Mouse (Mus musculus) thymus, postnatal 4 days (tissue): ENCODE measurements around the gene Sfswap.
A peak's percentile ranks its signal among the peaks of the same experiment; 100 is the strongest.
"Not testable (repeated sequence)": the region's sequence is repeated elsewhere in the genome, so short reads cannot be mapped to it uniquely, and the experiment has no call there.

Experiments used
- DNase-seq: peaks from one replicate; pipeline ENCODE4 v3.0.0; 2021

Sfswap gene

GRCm38 (mm10) chr5:129500722-129501634 lies at the start of gene Sfswap:
Sfswap (plus strand) TSS chr5:129501221.
- peak; percentile 78 for DNase-seq

DNA sequence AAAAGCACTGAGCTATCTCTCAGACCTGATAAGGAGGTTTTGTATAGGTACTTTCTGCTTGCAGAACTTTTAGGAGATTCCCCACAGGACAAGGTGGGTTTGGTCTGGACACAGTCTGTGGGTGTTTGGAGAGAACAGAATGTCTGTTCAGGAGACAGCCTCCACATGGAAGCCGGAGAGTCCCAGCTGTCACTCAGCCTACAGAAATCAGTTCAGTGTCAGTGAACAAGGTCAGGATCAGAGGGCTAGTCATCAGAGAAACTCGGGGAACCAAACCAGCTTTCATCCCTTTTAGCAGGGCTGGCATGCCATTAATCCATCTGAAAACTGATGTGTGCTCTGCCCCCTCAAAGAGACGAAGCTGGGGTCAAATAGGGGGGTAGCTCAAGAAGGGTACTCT lies 48.5 kb upstream of the Sfswap start:
- no peak for DNase-seq

DNA sequence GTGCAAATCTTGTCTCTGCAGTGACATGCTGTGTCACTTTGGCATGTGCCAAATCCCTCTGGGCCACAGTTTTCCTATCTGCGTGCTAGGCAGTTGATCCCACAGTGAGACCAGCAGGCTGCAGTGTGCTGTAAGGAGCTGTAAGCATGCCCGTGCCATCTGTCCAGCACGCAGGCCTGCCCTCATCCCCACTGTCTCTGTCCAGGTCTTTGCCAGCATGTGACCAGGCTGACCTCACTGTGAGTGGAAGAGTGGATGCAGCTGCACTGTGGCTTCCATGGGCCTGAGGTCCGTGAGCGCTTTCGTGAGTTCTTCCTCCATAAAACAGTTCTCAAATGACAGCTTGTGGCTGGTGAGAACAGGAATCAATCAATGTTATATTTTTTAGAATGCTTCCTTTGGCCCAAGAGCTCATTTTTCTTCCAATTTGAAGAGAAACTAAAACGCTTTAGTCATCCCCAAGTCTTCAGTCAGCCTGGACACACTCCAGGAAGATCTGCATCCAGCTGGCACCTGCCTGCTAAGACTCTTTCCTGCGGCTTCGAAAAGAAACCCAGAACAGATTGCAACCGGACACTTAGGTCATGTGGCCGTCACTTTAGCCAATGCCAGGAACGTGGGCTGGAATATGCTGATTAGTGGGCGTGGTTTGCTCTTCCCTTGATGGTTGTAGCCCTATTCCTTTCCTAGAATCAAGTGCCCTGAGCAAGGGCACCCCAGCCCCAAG lies 46.1 kb upstream of the Sfswap start:
- DNase-seq: peak; percentile 10

DNA sequence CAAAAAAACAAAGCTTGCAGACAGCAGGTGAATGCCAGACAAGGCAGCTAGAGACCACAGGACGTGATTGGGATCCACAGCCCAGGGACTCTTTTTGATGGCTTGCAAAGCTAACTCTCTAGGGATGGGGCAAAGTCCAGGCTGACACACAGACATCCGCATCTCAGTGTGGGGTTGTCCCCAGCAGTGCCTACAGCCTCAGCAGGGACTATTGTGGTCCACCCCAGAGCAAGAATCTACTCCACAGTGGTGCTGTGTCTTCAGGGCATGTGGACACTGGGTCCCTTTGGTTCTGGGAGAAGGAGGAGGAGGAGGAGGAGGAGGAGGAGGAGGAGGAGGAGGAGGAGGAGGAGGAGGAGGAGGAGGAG lies 45.5 kb upstream of the Sfswap start:
- no peak for DNase-seq

- peak; percentile 12 for DNase-seq
These were observed 44.4 kb upstream of the Sfswap start for GRCm38 (mm10) chr5:129456579-129457140.

DNA sequence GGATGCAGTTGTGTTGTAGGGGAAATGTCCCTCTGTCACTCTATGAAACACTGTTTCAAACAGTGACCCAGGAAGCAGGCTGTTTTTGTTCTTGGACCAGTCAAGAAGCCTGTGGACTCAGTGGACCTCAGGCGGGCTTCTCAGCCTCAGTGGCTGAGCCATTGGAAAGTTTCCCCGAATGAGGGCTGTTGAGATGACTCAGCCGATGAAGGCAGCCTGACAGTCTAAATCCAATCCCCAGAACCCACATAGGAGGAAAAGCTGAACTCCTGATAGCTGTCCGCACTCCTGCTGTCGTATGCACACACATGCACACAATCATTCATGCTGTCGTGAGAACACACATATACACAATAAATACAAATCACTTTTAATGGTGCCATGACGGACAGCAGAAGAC lies 42.9 kb upstream of the Sfswap start:
- no peak for DNase-seq

DNA sequence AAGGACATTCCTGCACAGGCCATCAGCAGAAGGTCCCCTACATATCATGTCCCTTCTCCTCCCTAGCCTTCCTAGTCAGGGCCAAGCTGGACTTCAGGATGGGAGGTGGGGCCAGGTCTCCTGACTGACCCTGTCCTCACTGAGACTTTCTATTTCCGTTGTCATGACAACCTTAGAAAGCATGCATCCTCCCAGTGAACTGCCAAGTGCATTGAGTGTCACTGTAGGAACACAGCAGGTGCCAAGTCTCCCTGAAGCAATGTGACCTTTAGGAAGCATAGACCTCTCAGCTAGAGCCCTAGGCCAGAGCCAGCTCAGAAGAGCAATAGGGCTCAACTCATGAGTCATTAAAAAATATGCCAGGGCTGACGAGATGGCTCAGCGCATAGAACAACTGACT lies 42.5 kb upstream of the Sfswap start:
- no peak for DNase-seq

GRCm38 (mm10) chr5:129460798-129461476 lies 40.1 kb upstream of the Sfswap start:
- DNase-seq: peak; percentile 18

DNA sequence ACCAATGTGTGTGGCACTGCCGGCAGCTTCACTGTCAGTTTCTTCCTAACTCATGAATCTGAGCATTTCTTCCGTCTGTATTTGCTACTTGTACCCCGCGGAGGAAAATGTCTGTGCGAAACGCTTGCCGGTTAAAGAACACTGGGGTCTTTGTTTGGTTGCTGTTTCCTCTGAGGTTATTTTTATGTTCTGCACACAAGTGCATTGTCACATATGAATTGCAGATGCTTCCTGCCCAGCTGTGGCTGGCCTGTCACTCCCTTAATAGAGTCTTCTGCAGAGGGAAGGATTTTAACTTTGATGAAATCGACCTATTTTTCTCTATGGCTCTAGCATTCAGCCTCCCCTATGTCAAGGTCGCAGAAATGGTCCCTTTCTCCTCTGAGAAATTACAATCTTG lies 37.4 kb upstream of the Sfswap start:
- DNase-seq: not testable (repeated sequence)

DNA sequence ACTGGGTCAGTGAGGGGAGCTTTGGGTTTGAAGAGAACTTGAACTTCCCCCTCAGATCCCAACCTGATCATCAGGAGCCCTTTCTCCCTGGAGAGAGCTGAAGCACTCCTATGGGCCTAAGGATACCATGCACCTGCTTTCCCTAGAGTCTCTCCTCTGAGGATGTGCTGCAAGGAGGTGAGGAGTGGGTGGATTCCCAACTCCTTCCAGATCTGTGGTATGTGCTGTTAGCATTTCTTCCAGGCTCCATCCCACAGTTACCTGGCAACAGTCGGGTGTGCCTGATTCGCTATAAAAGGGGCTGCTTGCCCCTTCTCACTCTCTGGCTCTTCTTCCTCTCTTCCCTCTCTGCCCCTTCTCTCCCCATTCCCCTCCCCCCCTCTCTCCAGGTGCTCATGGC lies 35.2 kb upstream of the Sfswap start:
- DNase-seq: no peak

DNA sequence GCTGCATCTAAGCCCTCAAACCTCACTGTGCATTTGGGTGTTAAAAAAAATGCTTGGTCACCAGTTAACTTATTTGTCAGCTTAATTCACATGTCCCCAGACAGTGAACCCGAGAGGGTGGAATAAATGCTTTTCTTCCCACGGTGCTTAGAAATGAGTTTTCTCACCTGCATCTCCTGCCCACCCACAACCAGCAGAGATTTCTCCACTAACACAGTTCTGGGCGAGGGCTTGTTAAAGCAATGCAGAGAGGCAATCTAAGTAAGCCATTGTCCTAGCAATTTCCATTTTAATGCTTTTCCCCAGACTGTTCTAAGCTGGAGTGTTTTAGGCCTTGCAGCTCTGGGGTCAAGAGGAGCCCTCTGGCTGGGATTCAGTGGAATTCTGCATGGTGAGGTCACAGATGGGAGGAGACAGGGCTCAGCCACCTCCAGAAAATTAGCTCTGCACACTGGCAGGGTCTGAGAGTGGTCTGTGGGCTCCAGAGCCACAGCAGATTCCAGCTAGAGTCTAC lies 25.4 kb upstream of the Sfswap start:
- DNase-seq: no peak

- DNase-seq: no peak
These were observed 11.1 kb upstream of the Sfswap start for GRCm38 (mm10) chr5:129489879-129490278.

- DNase-seq: peak; percentile 41
These were observed 650 bp downstream of the Sfswap start for GRCm38 (mm10) chr5:129501671-129502070.

GRCm38 (mm10) chr5:129506886-129507285 lies 5.9 kb downstream of the Sfswap start:
- no peak for DNase-seq

GRCm38 (mm10) chr5:129518180-129518579 lies 17.2 kb downstream of the Sfswap start:
- no peak for DNase-seq

GRCm38 (mm10) chr5:129518786-129519185 lies 17.8 kb downstream of the Sfswap start:
- DNase-seq: no peak

GRCm38 (mm10) chr5:129519591-129519990 lies 18.6 kb downstream of the Sfswap start:
- no peak for DNase-seq

DNA sequence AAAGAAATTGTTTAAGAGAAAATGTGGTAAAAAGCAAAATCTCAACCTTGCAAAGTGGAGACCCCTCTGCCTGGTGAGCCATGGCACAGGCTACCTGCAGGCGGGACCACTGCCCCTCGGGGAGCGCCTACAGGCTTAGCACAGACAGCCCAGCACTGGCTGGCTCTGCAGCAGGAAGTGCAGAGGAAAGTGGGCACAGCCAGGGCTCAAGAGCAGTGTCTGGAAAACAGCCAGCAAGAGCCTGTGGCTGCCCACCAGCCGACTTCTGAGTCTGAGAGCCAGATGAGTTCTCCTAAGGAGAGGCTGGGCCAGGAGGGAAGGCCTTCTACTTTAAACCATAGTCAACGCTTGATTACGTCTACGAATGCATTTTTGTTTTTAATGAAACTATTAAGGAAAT lies 20.5 kb downstream of the Sfswap start:
- no peak for DNase-seq

- DNase-seq: no peak
These were observed 20.9 kb downstream of the Sfswap start for GRCm38 (mm10) chr5:129521913-129522312.

GRCm38 (mm10) chr5:129523166-129523565 lies 22.1 kb downstream of the Sfswap start:
- no peak for DNase-seq

GRCm38 (mm10) chr5:129524751-129525150 lies 23.7 kb downstream of the Sfswap start:
- no peak for DNase-seq

GRCm38 (mm10) chr5:129527162-129527561 lies 26.1 kb downstream of the Sfswap start:
- DNase-seq: no peak

- no peak for DNase-seq
These were observed 28.6 kb downstream of the Sfswap start for GRCm38 (mm10) chr5:129529571-129529970.
